Mouse (Mus musculus): ENCODE results near the gene Rgl2.
A peak's percentile ranks its signal among the peaks of the same experiment; 100 is the strongest.

Rgl2 gene

DNA sequence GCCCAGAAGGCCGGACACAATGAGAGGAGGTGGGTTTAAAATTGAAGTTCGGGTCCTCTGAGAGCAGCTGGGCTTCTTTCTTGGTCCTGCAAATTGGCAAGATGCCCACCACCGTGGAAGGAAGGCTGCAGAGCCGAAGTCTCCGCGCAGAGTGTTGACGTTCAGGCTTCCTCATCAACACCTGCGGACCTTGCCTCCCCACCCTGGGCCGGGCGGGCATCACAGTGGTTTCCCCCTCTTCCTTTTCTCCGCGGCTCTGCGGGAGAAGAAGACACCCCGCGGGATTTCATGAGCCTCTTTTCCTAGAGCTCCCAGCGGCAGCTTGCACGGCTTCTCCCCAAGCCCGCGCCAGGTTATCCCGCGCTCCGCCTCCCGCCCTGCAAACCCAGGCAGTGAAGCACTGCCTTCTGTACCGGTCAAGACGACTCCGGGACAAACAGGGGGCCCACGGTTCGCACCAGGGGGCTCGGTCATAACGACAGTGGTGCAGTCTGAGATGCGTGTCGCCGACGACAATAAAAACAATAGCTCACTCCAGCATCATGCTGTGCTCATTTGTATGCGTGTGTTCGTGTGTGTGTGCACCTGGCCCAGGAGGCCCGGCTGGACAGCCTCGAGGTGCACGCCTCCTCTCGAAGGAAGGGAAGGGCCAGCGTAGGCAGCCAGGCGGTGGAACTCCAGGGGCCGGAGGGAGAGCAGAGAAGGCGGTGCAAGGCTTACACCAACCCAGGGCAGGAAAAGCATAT, 20.8 kb upstream of the Rgl2 start:
- DNase-seq (ENCODE audit: low spot score in 2 of 2) = no peak

GRCm38 (mm10) chr17:33909077-33909868, 20.1 kb upstream of the Rgl2 start, which contains the start of gene Daxx:
Daxx (plus strand) TSS chr17:33909414.
- peak; percentile 99 for DNase-seq (ENCODE audit: low spot score in 2 of 2)

DNA sequence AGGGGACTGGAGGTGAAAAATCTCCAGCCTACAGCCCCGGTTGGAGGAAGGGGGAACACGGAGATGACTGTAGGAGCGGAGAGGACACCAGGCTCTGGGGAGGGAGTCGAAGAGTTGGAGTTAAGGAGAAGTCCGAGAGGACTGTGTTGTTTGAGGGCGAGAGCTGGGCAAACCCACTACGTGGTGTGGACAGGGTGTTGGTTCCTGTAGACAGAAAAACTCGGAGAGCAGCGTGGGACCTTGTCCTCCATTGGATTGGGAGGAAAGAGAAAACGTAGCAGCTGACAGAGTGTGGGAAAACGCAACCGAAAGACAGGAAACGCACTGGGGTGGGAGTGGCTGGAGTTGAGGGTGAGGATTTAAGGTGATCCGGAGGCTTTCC, 19.5 kb upstream of the Rgl2 start:
- DNase-seq (ENCODE audit: low spot score in 2 of 2) = no peak

GRCm38 (mm10) chr17:33910346-33911051, 18.8 kb upstream of the Rgl2 start:
- DNase-seq (ENCODE audit: low spot score in 2 of 2) = no peak

DNA sequence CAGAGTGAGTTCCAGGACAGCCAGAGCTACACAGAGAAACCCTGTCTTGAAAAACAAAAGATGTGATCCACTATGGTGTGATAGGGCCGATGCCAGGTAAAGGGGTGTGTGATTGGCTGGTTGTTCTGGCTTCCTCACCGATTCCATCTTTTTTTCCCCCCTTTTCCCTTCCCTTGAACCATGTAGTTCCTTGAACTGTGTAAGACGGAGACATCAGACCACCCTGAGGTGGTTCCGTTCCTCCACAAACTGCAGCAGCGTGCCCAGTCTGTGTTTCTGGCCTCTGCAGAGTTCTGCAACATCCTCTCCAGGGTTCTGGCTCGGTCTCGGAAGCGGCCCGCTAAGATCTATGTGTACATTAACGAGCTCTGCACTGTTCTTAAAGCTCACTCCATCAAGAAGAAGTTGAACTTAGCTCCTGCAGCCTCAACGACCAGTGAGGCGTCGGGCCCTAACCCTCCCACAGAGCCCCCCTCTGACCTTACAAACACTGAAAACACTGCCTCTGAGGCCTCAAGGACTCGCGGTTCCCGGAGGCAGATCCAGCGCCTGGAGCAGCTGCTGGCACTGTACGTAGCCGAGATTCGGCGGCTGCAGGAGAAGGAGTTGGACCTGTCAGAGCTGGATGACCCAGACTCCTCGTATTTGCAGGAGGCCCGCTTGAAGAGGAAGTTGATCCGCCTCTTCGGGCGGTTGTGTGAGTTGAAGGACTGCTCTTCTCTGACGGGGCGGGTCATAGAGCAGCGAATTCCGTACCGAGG, 18.1 kb upstream of the Rgl2 start:
- DNase-seq (ENCODE audit: low spot score in 2 of 2) = no peak

DNA sequence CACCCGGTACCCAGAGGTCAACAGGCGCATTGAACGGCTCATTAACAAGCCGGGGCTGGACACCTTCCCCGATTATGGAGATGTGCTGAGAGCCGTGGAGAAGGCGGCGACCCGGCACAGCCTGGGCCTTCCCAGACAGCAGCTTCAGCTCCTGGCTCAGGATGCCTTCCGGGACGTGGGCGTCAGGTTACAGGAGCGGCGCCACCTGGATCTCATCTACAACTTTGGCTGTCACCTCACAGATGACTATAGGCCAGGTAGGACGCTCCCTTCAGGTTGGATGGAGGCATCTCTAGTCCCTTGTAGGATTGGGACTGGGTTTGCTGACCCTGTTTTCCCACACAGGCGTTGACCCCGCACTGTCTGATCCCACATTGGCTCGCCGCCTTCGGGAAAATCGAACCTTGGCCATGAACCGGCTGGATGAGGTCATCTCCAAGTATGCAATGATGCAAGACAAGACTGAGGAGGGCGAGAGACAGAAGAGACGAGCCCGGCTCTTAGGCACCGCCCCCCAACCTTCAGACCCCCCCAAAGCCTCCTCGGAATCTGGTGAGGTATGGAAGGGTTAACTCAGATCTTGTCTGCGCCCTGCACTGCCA, 17.4 kb upstream of the Rgl2 start:
- DNase-seq (ENCODE audit: low spot score in 2 of 2) = no peak

GRCm38 (mm10) chr17:33913264-33913663, 16.1 kb upstream of the Rgl2 start:
- DNase-seq (ENCODE audit: low spot score in 2 of 2) = no peak

- DNase-seq (ENCODE audit: low spot score in 2 of 2) = no peak
Measured at GRCm38 (mm10) chr17:33913905-33914304, 15.4 kb upstream of the Rgl2 start.

- no peak for DNase-seq (ENCODE audit: low spot score in 2 of 2)
Measured at GRCm38 (mm10) chr17:33914969-33915391, 14.4 kb upstream of the Rgl2 start.

GRCm38 (mm10) chr17:33915671-33916250, 13.6 kb upstream of the Rgl2 start, which contains the start of the genes Tapbp and Zbtb22:
Tapbp (plus strand) TSS chr17:33915899.
Zbtb22 (plus strand) TSS chr17:33915904.
- peak; percentile 83 to 88 for DNase-seq (ENCODE audit: low spot score in 2 of 2)

DNA sequence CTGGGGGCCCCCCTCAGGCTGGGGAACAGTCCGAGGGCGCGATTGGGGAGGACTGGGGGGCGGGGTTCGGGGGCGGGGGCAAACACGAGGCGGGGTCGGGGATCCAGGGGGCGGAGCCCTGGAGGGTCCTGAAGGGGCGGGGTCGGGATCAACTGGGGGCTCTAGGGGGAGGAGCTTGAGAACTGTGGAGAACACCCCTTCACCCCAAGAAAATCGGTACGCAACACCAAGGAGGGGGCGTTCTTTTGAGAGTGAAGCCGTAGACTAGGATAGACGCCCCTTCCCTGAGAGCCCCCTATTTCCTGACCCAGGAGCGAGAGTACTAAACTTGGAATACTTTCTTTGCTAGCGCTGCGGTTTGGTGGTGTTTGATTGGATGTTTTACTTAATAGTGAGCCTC, 13.0 kb upstream of the Rgl2 start:
- DNase-seq (ENCODE audit: low spot score in 2 of 2) = no peak

DNA sequence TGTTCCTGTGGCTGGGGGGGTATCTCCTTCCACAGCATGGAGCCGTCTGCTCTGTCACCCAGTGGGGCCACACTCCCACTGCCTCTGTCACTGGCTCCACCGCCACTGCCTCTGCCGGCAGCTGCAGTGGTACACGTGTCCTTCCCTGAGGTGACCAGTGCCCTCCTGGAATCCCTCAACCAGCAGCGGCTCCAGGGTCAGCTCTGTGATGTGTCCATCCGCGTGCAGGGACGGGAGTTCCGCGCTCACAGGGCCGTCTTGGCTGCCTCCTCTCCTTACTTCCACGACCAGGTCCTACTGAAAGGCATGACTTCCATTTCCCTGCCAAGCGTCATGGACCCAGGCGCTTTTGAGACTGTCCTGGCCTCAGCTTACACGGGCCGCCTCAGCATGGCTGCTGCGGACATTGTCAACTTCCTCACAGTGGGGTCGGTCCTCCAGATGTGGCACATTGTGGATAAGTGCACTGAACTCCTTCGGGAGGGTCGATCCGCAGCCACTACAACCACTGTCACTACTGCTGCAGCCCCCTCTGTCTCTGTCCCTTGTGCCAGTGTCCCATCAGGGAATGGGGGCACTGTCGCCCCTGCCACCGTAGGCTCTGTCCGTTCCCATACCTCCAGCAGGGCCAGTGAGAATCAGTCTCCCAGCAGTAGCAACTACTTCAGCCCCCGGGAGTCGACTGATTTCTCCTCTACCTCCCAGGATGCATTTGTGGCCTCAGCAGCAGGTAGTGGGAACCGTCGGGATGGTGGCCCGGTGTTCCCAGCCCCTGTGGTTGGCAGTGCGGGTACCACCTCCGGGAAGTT, 12.3 kb upstream of the Rgl2 start:
- no peak for DNase-seq (ENCODE audit: low spot score in 2 of 2)

DNA sequence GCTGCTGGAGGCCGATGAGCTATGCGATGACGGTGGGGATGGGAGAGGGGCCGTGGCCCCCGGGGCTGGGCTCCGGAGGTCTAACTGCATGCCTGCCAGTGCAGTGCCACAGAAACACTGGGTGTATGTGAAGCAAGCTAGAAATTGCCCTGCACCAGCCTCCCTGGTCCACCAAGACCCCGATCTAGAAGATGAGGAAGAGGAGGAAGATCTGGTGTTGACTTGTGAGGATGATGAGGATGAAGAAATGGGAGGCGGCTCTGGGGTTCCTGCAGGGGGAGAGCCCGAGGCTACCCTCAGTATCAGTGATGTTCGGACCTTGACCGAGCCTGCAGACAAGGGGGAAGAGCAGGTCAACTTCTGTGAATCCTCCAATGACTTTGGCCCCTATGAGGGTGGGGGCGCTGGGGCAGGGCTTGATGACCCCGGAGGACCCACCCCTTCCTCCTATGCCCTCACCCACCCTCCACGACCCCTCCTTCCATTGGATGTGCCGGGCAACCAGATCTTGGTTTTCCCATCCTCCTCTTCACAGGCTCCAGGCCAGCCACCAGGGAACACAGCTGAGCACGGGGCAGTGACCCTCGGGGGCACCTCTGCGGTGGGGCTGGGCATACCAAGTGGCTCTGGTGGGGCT, 11.6 kb upstream of the Rgl2 start:
- no peak for DNase-seq (ENCODE audit: low spot score in 2 of 2)

GRCm38 (mm10) chr17:33918293-33919203, 10.8 kb upstream of the Rgl2 start:
- DNase-seq (ENCODE audit: low spot score in 2 of 2) = no peak

- DNase-seq (ENCODE audit: low spot score in 2 of 2) = peak; percentile 78 to 79
Measured at GRCm38 (mm10) chr17:33919351-33920281, 9.7 kb upstream of the Rgl2 start.

DNA sequence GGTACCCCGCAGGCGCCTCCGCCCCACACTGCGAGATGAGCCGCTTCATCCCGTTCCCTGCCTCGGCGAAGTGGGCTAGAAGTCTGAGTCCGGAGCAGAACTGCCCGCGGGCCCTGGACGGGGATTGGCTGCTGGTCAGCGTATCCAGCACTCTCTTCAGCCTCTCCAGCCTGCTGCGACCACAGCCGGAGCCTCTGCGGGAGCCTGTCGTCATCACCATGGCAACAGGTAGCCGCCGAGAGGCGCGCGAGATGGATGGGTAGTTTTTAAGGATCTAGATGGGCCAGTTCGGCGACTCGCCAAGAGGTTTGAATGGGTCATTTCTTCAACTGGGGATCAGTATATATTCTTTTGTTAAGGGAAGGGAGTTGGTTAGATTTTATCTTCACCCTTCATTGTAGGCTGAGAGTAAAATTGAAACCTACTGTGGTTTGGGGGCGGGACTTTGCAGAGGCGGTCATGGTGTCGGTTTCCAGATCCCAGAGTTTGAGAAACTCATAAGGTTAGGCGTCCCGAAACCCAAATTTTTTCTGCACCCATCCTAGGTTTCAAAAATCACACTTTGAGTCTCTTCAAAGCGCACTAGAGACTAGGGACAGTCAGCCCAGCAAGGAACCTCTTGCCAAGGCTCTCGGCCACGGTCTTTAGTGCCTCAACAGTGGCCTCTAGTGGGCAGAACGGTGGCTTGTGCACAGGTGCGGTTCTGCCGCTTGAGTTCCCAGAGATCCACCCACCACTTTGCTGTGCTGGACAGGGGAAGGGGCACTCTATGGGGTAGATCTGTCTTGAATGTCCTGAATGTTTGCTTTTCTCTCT, 8.9 kb upstream of the Rgl2 start:
- DNase-seq (ENCODE audit: low spot score in 2 of 2) = peak; percentile 81 to 90

Measured in spleen, postnatal 14 days (tissue).